Mouse (Mus musculus): Measurements from ENCODE around the gene Cacnb1. TPM values are rescaled to one million over a fixed set of nuclear protein-coding genes. Genes with fewer than 3 reads are reported as not detected.

Gene Cacnb1
- polyA plus RNA-seq, 1 experiment, result 3.4 TPM

GRCm38 (mm10) chr11:98026570-98027296, 3.9 kb upstream of the Cacnb1 start, which contains the start of gene Rpl19:
Gene Rpl19 (plus strand): TSS chr11:98026710.
- Histone ChIP-seq H3K4me3 (ENCODE audit: insufficient read depth, low read depth, low read length) (peak within 1 kb of the TSS; percentile 98), H3K4me1 (ENCODE audit: control insufficient read depth, insufficient read depth, insufficient read length, low read length) (peaks cover 2% of the 10 kb centered on the region; the same call in 1 of the 2 replicates), H3K27ac (replicated peaks; ENCODE audit: low read depth, low read length) (peak within 1 kb of the TSS; percentile 98)

DNA sequence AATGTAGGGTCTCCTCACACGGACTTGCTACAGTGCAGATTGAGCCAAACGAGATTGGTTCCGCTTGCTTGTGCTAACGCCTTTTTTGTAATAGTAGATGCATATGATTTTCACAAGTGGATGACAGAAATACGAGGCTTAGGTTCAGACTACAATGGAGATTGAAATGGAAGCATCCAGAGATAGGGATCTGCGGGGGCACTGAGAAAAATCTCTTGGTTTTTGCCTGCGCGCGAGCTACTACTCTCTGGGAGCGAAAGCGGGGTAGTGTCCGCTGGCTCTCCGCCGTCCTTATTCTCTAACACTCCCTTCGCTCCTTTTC, 3.4 kb upstream of the Cacnb1 start:
- H3K4me3 ChIP-seq (ENCODE audit: insufficient read depth, low read depth, low read length), result peak overlapping the region; percentile 74
- peak overlapping the region; percentile 91 for H3K27ac ChIP-seq (replicated peaks; ENCODE audit: low read depth, low read length)
- peaks cover 5% of the 10 kb centered on the region; the same call in 1 of the 2 replicates for H3K4me1 ChIP-seq (ENCODE audit: control insufficient read depth, insufficient read depth, insufficient read length, low read length)

- peaks cover 6% of the 10 kb centered on the region; the same call in 1 of the 2 replicates for H3K4me1 ChIP-seq (ENCODE audit: control insufficient read depth, insufficient read depth, insufficient read length, low read length)
- H3K4me3 ChIP-seq (ENCODE audit: insufficient read depth, low read depth, low read length), result no peak overlapping the region
- no peak overlapping the region for H3K27ac ChIP-seq (replicated peaks; ENCODE audit: low read depth, low read length)
Observed at GRCm38 (mm10) chr11:98024516-98024915, 1.7 kb upstream of the Cacnb1 start.

DNA sequence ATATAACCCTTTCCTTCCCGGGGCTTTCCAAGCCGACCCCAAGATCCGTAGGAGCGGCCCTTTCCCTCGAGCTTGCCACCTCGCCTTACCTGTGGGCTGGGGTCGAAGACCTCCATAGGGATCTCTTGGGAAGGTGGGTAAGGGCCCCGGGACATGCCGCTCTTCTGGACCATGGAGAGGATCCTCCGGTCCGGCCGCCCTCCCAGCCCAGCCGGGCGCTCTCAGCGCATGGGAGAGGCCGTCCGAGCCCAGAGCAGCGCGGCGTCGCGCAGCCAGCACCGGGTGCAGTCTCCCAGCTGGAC, 630 bp downstream of the Cacnb1 start:
- no peak overlapping the region for H3K27ac ChIP-seq (replicated peaks; ENCODE audit: low read depth, low read length)
- H3K4me3 ChIP-seq (ENCODE audit: insufficient read depth, low read depth, low read length), result peak overlapping the region; percentile 66
- peaks cover 6% of the 10 kb centered on the region; the same call in 1 of the 2 replicates for H3K4me1 ChIP-seq (ENCODE audit: control insufficient read depth, insufficient read depth, insufficient read length, low read length)

DNA sequence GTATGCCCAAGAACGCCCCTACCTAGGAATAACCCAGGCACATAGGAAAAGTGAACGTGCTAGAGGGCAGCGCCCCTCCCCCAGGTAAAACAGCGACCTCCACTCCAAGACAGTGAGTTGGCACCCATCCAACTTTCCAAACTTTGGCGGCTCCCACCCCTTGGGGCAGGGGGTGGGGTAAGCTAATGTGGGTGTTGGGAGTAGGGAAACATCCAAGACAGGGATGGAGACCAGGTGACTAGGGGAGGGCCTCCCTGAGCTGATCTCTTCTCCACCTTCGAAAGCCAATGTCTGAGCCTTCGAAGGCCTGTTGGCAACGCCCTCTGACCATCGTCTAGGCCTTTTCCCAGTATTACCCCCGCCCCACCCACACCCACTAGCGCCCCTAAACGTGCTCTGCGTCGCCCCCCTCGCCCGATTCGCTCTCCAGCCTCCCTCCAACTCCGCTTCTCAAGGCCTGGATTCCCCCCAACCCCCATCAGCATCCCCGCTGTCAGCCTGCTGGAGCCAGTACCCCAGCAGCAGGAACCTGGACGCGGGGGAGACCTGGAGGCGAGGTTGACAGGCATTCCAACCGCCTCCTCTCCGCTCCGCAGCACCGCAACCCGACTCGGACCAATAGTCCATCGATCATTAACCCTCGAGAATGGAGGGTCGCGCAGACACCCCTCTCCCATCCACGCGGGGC, 1.1 kb downstream of the Cacnb1 start:
- Histone ChIP-seq H3K4me1 (ENCODE audit: control insufficient read depth, insufficient read depth, insufficient read length, low read length) (peaks cover 6% of the 10 kb centered on the region; the same call in 1 of the 2 replicates), H3K27ac (replicated peaks; ENCODE audit: low read depth, low read length) (no peak overlapping the region), H3K4me3 (ENCODE audit: insufficient read depth, low read depth, low read length) (peak overlapping the region; percentile 66)

DNA sequence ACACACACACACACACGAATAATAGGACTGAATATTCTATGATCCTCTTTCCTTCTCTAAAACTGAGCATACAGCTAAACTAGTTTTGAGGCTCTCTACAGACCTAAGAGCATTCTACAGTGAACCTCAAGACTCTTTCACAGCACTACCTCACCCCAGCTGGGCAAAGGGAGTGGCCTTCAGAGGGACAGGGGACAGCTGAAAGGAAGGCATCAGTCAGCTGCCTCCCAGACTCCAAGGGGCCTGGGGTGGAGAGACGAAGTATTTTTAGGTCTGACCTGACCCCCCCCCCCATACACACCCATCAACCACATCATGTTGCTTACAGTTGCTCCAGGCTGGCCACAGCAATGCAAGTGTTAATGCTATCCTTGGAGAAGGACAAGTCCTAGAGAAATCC, 1.7 kb downstream of the Cacnb1 start:
- Histone ChIP-seq H3K4me3 (ENCODE audit: insufficient read depth, low read depth, low read length) (no peak overlapping the region), H3K4me1 (ENCODE audit: control insufficient read depth, insufficient read depth, insufficient read length, low read length) (peaks cover 6% of the 10 kb centered on the region; the same call in 1 of the 2 replicates), H3K27ac (replicated peaks; ENCODE audit: low read depth, low read length) (no peak overlapping the region)

- H3K4me3 ChIP-seq (ENCODE audit: insufficient read depth, low read depth, low read length), result no peak overlapping the region
- H3K4me1 ChIP-seq (ENCODE audit: control insufficient read depth, insufficient read depth, insufficient read length, low read length), result 0 out of 2 replicates have a peak, but pooled peaks cover 4% of the 10 kb centered on the region
- no peak overlapping the region for H3K27ac ChIP-seq (replicated peaks; ENCODE audit: low read depth, low read length)
Observed at GRCm38 (mm10) chr11:98020710-98021109, 2.1 kb downstream of the Cacnb1 start.

GRCm38 (mm10) chr11:98019883-98020610, 2.8 kb downstream of the Cacnb1 start:
- H3K4me3 ChIP-seq (ENCODE audit: insufficient read depth, low read depth, low read length), result no peak overlapping the region
- no peak overlapping the region for H3K27ac ChIP-seq (replicated peaks; ENCODE audit: low read depth, low read length)
- H3K4me1 ChIP-seq (ENCODE audit: control insufficient read depth, insufficient read depth, insufficient read length, low read length), result 0 out of 2 replicates have a peak, but pooled peaks cover 4% of the 10 kb centered on the region

GRCm38 (mm10) chr11:98018858-98019641, 3.8 kb downstream of the Cacnb1 start:
- Histone ChIP-seq H3K4me3 (ENCODE audit: insufficient read depth, low read depth, low read length) (no peak overlapping the region), H3K27ac (replicated peaks; ENCODE audit: low read depth, low read length) (no peak overlapping the region), H3K4me1 (ENCODE audit: control insufficient read depth, insufficient read depth, insufficient read length, low read length) (0 out of 2 replicates have a peak, but pooled peaks cover 4% of the 10 kb centered on the region)

DNA sequence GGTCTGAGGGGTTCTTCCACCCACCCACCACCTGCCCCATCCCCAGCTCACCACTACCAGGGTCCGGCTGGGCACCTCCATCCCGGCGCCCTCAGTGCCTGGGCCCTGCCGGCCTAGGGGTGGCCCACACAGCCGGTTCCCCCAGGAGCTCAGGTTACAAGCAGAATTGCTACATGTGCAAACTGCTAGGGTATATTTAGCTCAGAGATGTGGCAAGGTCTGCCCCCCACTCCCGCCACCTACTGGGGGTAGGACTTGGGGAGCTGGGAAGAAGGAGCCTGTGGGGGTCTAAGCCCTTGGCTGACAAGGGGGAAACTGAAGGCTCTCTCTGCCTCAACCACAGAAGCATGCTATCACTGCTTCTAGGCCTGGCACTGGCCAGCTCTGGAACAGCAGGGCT, 4.6 kb downstream of the Cacnb1 start:
- Histone ChIP-seq H3K27ac (replicated peaks; ENCODE audit: low read depth, low read length) (no peak overlapping the region), H3K4me1 (ENCODE audit: control insufficient read depth, insufficient read depth, insufficient read length, low read length) (0 out of 2 replicates have a peak, but pooled peaks cover 4% of the 10 kb centered on the region), H3K4me3 (ENCODE audit: insufficient read depth, low read depth, low read length) (no peak overlapping the region)

DNA sequence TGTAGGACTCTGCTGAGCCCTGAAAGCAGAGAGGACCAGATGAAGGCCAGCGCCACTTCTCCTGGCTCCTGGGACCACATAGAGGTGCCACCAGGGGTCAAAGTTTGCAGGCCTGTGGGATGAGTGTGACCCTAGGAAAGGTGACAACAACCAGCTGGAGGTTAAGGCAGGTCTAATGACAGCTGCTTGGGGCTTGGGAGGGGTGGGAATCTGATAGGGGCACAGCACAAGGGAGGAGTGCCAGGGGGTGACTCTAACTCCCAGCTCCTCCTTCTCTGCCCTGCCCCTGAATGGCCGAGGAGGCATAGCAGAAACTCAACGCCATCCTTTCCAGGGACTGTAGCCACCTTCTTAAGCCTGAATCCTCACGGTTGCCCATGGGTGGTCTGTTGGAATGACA, 6.0 kb downstream of the Cacnb1 start:
- no peak overlapping the region for H3K4me3 ChIP-seq (ENCODE audit: insufficient read depth, low read depth, low read length)
- H3K27ac ChIP-seq (replicated peaks; ENCODE audit: low read depth, low read length), result no peak overlapping the region
- H3K4me1 ChIP-seq (ENCODE audit: control insufficient read depth, insufficient read depth, insufficient read length, low read length), result 0 out of 2 replicates have a peak, but pooled peaks cover 4% of the 10 kb centered on the region

DNA sequence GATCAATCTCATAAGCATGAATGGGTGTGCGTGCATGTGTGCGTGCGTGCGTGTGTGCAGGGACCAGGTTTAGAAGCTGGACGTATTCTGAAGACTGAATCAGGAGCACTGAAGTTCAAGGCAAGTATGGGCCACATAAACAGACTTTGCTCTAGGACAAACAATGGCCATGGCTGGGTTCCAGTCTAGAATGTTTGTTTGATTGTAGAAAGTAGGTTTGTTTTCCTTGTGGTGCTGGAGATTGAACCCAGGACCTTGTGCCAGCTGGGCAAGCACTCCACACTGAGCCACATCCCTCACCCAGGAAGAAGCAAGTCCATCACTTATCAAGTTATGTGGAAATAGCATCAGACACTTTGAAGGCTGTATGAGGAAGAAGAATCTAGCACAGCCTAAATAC, 6.7 kb downstream of the Cacnb1 start:
- no peak overlapping the region for H3K27ac ChIP-seq (replicated peaks; ENCODE audit: low read depth, low read length)
- no peak overlapping the region for H3K4me3 ChIP-seq (ENCODE audit: insufficient read depth, low read depth, low read length)
- H3K4me1 ChIP-seq (ENCODE audit: control insufficient read depth, insufficient read depth, insufficient read length, low read length), result no peaks in the 10 kb centered on the region

- Histone ChIP-seq H3K4me1 (ENCODE audit: control insufficient read depth, insufficient read depth, insufficient read length, low read length) (no peaks in the 10 kb centered on the region), H3K27ac (replicated peaks; ENCODE audit: low read depth, low read length) (no peak overlapping the region)
Observed at GRCm38 (mm10) chr11:98012831-98013230, 10.0 kb downstream of the Cacnb1 start.

GRCm38 (mm10) chr11:98011716-98012115, 11.1 kb downstream of the Cacnb1 start:
- H3K4me3 ChIP-seq (ENCODE audit: insufficient read depth, low read depth, low read length), result no peak overlapping the region
- no peaks in the 10 kb centered on the region for H3K4me1 ChIP-seq (ENCODE audit: control insufficient read depth, insufficient read depth, insufficient read length, low read length)
- H3K27ac ChIP-seq (replicated peaks; ENCODE audit: low read depth, low read length), result no peak overlapping the region

More at GRCm38 (mm10) chr11:98012831-98013230, 10.0 kb downstream of the Cacnb1 start:
- no peak overlapping the region for H3K4me3 ChIP-seq (ENCODE audit: insufficient read depth, low read depth, low read length)

DNA sequence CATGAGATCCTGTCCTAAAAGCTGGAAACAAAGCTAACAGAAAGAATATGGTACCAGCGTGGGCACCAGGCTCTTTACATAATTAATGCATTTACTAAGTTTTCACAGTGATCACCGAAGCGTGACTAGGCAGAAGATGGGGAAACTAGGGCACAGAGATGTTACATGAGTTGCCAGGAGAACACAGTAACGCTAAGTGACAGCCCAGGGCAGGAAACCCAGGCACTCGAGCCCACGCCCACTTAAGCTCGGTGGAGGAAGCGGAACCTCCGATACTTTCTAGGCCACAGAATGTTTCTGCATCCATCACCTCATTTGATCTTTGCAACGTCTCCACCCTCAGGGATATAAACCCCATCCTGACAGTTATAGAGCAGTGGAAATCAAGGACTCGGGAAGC, 14.7 kb downstream of the Cacnb1 start:
- H3K4me1 ChIP-seq (ENCODE audit: control insufficient read depth, insufficient read depth, insufficient read length, low read length), result no peaks in the 10 kb centered on the region
- H3K4me3 ChIP-seq (ENCODE audit: insufficient read depth, low read depth, low read length), result no peak overlapping the region
- no peak overlapping the region for H3K27ac ChIP-seq (replicated peaks; ENCODE audit: low read depth, low read length)

All from brown adipose tissue, adult 24 weeks (tissue).